Mouse (Mus musculus) urinary bladder, postnatal 36 days (tissue): ENCODE measurements around the gene Ttc19.

Experiments used
- DNase-seq, 2 experiments: peaks; one replicate each; pipeline ENCODE4 v3.0.0; 2022; ENCODE audit warnings: low spot score in 2 of 2, mixed read lengths in 1 of 2

The Ttc19 gene

DNA sequence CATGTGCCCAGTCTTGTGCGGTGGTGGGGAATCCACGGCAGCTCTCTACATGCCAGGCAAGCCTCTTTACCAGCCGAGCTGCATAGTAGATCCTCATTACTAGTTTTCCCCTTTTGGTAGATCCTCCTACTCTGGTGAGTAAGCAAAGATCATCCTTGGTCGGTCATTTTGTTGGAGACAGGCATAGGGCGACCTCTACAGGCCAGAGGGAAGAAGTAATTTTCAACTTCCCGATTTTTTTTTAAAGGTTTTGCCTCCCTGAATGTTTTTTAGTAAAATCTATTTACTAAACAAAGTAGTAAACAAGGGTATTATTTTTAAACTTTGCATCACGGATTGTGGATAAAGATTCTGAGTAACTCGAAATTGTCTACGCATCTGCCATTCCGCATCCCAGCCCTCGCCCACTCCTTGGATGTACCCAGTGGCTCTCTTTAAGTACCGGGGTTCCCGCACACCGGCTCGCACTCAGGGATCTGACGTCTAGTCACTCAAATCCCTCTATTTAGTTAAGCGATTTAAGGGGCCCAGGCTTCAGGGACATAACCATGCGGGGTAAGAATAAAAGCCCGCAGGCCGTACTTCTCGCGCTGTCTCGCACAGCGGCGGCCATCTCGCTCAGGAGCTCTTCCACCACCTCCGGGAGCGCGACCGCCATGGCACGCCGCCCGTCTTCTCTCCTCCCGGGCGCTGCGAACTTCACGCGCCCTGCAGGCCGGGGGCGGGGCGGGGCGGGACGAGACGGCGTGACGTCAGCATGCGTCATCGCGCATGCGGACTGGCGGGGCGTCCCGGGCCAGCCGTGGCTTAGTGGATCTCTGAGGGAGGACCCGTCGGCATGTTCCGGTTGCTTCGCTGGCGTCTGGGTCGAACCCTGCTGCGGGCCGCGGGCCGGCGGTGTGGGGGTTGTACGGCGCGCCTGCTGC lies at the start of gene Ttc19, which contains the start of gene Zswim7:
Gene Ttc19 (plus strand): TSS at position 799 of the 926 bp plus-strand sequence.
Gene Zswim7 (minus strand): TSS at position 701 of the 926 bp plus-strand sequence.
- DNase-seq: peak; percentile 87 to 91

DNA sequence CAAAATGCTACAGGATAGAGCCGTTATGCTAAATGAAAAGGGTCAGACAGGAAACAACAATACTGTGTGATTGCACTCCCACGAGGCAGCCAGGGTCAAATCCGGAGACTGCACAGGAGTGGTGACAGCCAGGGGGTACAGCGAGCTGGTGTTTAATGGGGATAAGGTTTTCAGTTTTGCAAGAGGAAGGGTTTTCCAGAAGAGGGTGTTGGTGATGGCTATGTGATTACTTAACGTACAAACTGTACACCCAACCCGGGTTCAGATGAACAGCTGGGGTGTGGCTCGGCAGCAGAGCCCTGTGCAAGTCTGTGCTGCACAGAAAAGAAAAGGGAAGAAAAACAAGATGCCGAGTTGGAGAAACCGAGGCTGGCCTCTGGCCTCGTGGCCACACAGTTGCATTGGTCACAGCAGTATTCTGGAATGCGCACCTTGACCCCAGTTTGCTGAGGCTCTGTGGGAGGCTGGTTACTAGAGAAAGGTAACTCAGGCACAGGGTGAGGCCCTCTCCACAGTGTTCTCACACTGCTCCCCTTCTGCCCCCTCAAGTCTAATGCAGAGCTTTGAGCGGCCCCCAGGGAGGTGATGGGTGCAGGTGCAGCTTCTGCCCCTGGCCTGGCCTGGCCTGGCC lies 40.5 kb upstream of the Ttc19 start:
- DNase-seq: no peak

DNA sequence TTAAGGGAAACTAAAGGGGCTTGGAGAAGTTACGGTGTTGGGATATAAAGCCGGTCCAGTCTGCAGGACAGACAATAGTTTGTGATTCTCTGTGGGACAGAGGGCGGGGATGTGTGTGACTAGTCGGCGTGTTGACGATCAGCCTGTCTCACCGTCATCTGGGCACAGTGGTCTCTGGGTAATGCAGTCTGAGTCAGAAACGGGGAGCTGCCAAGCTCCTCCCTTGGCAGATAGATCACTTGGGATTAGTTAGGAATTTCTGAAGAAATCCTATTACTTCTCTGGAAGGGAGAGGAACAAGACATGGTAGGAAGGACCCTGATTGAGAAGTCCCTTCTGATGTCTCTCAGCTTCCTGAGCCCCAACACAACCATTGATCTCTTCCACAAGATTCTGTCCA lies 37.4 kb upstream of the Ttc19 start:
- no peak for DNase-seq

DNA sequence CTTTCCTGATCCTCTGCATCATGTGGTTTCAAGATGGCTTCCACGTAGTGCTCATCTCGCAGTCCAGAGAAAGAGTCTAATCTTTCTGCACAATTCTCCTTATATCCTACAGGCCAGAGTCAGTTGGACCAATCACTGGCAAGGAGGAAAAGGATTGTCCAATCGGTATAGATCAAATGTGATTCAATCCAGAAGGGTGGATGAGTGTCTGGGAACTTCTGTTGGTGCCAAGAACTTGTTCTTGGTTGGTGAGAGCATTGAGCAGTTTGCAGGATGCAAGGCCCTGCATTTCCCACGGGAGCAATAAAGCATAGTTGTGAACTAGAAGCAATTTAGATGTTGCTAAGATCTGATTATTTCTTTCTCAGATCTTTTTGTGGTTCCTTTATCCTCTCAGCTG lies 36.8 kb upstream of the Ttc19 start:
- DNase-seq: no peak

DNA sequence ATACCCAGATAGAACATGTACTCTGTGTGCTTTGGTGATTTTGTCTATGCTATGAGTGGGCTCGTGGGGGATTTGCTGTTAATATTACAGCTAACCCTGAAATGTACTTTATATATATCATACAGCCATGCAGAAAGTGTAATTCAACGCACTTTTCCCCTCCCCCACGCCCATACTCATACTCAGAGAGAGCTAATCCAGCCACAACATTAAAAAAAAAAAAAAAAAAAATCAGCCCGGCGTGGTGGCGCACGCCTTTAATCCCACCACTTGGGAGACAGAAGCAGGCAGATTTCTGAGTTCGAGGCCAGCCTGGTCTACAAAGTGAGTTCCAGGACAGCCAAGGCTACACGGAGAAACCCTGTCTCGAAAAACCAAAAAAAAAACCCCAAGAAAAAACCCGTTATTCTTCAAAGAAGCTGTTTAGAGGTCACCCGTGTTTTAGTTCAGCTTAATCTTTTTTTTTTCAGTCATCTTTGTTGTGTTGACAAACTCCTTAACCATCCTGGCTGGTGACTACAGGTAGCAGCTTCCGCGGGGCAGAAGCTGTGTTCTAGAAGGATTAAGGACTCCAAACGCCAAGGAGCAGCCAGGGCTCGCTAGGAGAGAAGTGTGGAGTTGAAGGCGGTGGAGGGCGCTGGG lies 33.4 kb upstream of the Ttc19 start:
- no peak for DNase-seq

DNA sequence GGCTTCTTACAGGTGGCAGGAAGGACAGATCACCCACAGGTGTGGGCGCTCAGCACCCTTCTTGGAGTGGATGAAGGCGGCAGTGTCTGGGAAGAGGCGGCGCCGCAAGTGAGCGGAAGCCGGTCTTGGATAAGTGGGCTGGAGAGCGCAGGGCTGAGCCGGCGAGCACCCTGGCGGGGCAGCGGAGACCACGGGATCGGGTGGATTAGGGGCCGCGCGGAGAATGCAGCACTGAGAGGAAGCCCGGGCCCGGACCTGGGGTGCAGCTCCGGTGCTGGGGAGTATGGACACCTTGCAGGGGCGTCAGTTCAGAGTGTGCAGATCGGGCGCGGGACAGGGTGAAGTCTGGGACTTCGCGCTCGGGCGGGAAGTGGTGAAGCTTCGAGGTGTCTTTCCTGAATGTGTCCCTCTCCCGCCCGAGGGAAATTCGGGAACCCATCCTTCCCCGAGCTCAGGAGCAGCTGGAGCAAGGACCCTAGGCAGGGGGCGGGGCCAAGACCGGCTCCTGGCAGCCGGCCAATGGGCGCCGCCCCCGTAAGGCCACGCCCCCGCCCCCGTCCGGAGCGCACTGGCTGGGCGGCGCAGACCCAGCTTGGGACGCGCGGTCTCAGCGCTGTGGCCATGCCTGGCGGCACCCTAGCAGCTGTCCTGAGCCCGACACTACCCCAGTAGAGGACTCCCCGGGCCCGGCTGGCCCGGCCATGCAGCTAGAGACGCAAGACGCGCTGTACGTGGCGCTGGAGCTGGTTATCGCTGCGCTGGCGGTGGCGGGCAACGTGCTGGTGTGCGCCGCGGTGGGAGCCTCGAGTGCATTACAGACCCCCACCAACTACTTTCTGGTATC lies 32.6 kb upstream of the Ttc19 start, which contains the start of gene Adora2b:
Gene Adora2b (plus strand): TSS at position 584 of the 844 bp plus-strand sequence.
- DNase-seq: peak; percentile 62 to 65

DNA sequence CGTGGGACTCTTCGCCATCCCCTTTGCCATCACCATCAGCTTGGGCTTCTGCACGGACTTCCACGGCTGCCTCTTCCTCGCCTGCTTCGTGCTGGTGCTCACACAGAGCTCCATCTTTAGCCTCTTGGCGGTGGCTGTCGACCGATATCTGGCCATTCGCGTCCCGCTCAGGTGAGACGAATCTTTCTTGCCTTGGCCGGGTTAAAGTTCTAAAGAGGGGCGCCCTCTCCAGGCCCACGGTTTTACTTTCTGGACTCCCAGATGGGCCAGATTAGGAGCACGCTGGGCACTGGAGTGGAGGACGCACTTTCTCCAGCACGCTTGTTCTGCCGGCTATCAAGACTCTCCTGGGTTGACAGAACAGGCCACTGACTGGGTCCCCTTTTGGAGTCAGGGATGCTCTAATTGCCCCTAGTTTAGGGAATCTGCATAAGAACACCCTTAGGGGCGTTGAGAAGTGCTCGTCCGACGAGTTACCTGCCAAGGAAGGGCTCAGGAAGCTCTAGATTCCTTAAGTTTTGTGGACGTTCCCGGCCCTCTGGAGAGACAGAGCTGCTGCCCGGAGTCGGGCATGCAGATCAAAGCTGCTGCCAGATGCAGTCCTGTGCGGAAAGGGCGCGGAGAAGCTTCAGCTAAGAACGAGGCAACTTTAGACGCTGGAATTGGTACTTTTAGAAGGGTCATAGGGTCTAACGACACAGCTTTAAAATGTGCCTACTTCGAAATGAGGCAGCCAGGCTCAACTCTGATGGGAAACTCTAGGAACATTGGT lies 31.8 kb upstream of the Ttc19 start:
- peak; percentile 64 for DNase-seq

DNA sequence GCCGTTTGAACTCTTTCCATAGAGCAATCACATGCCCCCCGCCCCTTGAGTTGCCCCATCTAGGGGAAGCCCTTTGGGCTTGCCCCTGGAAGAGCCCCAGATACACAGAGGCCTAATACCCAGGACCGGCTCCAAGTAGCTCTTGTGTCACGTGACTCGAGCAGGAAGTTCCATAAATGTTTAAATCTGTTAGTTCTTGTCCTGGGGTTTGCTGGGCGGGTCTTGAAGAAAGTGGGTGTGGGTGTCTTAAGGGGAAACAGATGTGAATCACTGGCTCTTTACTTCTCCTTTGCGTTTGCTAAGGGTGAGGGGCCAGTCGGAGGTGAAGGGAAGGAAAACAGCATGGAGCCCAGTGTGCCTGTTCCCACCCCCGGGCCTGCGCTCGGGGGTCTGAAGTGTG lies 30.2 kb upstream of the Ttc19 start:
- DNase-seq: peak in 1 of 2 experiments; percentile 52

DNA sequence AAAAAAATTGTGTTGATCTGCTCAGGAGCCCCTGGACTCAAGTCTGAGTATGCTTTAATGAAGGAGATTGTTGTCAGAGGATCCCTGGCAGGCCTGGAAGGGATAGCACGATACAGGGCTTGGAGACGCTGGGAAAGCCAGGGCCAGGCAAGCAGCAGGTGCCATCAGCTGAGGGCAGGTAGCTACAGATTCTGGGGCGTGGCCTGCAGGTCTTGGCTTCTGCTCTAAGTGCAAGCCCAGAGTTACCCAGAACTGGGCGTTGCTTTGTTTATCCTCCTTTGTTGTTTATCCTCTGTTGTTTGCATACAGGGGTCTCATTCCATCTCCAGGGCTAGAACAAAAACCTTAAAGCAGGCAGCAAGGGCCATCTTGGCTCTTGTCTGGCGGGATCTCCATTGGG lies 27.9 kb upstream of the Ttc19 start:
- DNase-seq: peak; percentile 55 to 65

DNA sequence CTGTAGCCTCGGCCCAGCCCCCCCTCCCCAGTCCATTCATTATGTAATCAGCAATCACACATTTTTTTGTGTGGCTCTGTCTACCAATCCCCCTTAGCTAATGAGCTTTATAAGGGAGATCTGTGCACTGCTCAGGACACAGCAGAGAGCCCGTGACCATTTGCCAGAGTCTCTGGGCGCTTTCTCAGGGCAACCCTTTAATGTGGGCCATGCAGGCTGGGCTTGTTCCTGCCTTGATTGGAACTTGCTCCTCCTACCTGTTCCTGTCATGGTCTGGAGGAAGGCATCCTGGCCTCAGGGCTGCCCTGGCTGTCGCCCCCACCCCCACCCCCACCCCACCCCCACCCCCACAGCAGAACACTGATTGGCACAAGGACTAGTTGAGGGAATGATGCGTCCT lies 22.1 kb upstream of the Ttc19 start:
- DNase-seq: no peak

DNA sequence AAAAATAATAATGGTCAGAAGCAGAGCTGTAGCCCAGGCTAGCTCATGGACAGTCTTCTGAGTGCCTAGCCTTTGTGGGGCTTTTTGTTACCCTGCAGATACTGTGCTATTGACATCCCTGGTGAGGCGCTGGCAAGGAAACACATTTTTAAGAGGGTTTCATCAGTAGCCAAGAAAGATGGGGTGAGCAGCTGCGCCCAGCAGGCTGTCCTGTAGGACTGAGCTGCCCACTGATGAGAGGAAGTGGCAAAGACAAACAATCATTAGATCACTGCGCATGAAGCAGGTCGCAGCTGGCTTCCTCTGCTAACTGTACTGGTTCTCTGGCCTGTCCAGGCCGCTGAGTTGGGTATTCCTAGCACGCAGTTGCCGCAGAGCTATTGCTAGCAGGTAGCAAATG lies 17.7 kb upstream of the Ttc19 start:
- DNase-seq: no peak

DNA sequence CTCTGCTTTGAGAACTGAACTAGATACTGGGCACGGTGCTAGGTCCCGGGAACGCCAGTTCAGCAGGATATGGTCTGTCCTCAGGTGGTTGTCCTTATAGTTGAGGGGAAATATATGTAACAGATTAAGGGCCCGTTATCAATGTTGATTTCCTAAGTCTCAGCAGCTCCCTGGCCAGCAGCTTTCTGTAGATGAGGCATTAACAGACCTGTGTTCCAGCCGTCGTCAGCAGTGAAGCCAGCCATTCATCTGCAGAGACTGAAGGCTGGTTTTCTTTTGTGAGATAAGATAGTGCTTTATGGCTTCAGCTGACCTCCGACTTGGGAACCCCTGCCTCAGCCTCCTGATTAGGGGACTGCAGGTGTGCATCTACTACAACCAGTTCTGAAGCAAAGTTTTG lies 17.3 kb upstream of the Ttc19 start:
- no peak for DNase-seq

DNA sequence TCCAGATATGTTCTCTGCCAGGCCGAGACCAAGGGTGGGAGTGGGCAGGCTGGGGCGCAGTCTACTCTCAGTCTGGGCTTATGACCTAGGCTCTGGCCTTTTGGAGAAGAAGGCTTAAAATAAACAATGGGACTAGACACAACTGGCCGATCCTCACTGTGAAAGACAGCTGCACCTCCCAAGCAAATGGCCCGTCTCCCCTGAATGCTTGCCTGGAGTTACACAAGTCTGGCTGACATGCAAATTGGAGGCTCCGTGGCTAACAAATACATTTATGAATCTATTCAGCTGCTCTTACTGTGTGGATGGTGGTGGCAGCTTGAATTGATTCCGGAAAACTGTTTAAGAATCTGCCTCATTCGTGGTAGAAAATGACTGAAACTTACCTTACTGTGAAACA lies 15.6 kb upstream of the Ttc19 start:
- no peak for DNase-seq

DNA sequence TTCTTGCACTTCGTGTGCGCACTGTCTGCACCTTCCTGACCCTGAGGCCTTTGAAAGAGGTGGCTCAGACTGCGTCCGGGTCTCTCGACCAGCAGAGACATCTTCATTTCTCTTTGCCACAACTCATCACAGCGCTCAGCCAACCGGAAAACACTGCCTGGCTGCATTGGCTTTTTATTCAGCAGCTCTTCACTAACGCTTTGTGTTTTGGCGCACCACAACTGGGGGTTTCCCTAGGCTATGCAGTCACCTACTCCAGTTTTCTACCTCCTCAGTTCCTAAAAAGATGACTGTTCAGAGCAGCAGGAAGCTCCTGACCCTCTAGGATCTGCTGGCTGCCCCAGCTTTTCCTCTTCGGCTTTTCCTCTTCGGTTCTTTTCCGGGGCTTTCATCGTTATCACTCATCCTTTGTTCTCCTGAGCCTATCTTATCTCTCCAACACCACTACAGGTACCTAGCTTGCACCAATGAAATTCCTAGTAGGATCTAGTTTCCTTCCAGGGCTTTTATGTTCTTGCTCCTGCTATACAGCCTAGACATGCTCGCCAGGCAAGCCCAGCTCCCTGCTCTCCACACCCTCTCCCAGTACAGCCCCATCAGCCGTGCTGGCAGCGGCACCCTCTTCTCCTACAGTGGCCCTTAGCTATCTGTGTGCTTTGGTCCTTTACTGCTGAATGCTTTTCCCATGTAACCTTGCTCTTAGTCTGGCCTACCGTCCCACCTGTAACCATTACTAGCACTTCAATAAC lies 14.6 kb upstream of the Ttc19 start:
- no peak for DNase-seq

DNA sequence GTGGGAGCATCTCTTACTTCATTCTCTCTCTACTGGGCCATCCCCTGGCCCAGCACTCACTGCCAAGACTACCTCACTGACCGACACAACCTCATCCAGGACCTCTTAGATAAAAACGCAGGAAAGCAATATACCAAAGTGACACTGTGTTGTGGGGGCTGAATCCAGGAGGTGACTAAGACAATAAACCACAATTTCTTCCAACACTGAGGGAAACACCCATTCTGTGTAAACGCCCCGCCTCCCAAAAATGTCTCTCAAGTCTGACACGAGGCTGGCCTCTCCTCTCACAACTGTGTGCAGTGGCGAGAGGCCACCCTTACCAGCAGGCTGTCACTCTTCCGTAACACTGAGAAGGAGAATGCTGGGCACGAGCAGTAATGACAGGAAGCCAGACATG lies 12.9 kb upstream of the Ttc19 start:
- no peak for DNase-seq

DNA sequence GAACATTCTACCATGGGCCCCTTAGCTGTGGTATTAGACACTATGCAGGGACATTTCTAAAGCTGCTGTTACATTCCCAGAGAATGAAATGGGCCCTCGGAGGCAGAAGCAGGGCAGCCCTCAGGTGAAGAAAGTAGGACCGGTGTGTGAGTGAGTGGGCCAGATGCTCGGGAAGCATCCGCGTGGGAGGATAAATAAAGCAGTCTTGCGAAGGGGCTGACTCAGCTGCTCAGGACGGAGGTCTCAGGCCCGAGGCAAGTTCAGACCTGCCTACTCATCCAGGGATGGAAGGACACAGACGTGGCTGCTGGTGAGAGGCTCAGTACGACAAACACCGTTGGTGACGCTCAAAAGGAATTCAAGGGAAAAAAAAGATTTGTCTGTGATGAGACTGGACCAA lies 12.2 kb upstream of the Ttc19 start:
- no peak for DNase-seq

DNA sequence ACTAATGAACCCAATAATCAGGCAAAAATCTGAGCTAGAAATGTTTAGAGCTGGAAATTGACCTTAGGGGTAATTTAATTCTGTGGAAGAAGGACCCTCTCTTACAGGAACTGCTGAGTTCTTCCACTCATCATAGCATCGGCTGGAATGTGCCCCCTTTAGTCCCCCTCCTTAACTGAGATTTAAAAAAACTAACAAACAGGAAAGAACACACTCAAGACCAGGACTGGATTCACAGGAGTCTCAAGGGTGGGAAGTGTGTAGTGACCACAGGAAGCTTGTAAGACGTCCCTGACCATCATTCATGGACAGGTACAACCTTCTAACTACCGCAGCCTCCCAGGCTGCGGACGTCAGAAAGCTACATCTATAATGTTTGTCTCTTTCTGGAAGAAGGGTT lies 10.4 kb upstream of the Ttc19 start:
- no peak for DNase-seq

DNA sequence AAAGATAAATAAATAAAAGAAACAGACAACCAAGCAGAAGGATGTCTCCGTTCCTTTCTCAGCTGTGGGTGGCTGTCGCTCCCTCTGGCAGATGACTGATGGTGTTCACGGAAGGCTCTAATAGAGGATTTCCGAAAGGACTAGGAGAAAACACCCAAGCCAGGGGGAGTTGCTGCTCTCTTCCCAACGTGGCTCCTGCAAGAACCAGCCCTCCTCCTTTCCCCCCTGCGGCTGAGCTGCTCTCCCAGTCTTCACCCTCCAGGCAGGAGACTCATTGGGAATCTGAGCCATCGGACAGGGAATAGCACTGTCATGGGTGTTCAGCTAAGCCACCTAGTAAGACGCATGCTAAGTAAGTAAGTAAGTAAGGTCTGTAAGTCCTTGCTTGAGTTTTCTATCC lies 4.2 kb upstream of the Ttc19 start:
- DNase-seq: no peak

DNA sequence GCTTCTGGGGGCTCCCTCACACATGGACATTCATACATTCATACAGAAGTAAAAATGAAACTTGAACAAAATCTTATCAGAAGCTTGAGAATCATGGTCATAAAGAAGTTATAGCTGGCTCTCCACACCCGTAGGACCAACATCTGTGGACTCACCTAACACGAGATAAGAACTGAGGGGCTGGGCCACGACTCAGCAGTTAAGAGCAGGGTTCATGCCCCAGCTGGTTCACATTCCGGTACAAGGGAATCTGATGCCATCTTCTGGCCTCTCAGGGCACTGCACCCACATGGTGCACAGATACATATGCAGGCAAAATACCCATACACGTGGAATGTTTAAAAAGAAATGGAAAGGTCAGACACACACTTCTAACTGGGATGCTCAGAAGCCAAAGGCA lies 3.2 kb upstream of the Ttc19 start:
- peak; percentile 76 to 81 for DNase-seq

DNA sequence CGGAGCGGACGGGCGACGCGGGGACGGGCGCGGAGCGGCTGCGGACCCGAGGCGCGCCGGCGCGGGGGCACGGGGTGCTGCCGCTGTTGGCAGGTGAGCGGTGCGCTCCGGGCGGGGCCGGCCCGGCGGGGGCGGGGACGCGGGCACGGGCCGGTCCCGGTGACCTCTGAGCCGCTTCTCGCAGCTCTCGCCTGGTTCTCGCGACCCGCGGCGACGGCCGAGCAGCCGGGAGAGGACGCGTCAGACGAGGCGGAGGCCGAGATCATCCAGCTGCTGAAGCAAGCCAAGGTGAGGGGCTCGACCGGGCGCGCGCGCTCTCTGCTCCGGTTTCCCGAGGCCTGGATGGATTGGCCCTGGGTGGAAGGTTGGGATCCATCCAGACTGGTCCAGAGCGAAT lies 326 bp downstream of the Ttc19 start:
- DNase-seq: peak in 1 of 2 experiments; percentile 68
